Mouse (Mus musculus) MEL (cell line): ENCODE data around the gene Lamb3. TPM values are rescaled to one million over a fixed set of nuclear protein-coding genes. Genes with fewer than 3 reads are reported as not detected.

Experiments used
- DNase-seq: peaks from one replicate; pipeline ENCODE4 v3.0.0; 2011; ENCODE audit warnings: low read depth, low spot score
- H3K27ac ChIP-seq: 2 replicates; pipeline ENCODE4 v1.5.1; 2012; ENCODE audit warnings: low read depth, mild to moderate bottlenecking, control low read depth, low read length, moderate library complexity; ENCODE audit not compliant: control insufficient read depth
- H3K27me3 ChIP-seq, 2 experiments: fragments of 150-350 bp in 1 of 2; sonication (generic) in 1 of 2; 2 replicates each; pipeline ENCODE4 v1.6.1; 2012; ENCODE audit warnings: low read length in 2 of 2, mild to moderate bottlenecking in 2 of 2, improper control_type of control experiment in 1 of 2, moderate library complexity in 1 of 2; ENCODE audit not compliant: insufficient read depth in 2 of 2, control insufficient read depth in 1 of 2
- H3K36me3 ChIP-seq, 2 experiments: 2 replicates each; pipeline ENCODE4 v1.6.1; 2012 to 2014; ENCODE audit warnings: low read length in 2 of 2, improper control_type of control experiment in 1 of 2, inconsistent platforms in 1 of 2, mild to moderate bottlenecking in 1 of 2; ENCODE audit not compliant: insufficient read depth in 2 of 2, control insufficient read depth in 1 of 2
- H3K4me1 ChIP-seq, 2 experiments: fragments of 150-350 bp in 1 of 2; sonication (generic) in 1 of 2; 2 replicates each; pipeline ENCODE4 v1.6.1; 2012; ENCODE audit warnings: low read length in 2 of 2, improper control_type of control experiment in 1 of 2, mild to moderate bottlenecking in 1 of 2; ENCODE audit not compliant: insufficient read depth in 2 of 2, control insufficient read depth in 1 of 2
- H3K4me3 ChIP-seq, 2 experiments: fragments of 150-350 bp in 1 of 2; sonication (generic) in 1 of 2; 2 replicates each; pipeline ENCODE4 v1.5.1; 2012; ENCODE audit warnings: low read depth in 2 of 2, low read length in 2 of 2, mild to moderate bottlenecking in 2 of 2, moderate library complexity in 2 of 2, control low read depth in 1 of 2, improper control_type of control experiment in 1 of 2; ENCODE audit not compliant: control insufficient read depth in 1 of 2, insufficient read depth in 1 of 2
- H3K79me2 ChIP-seq: 2 replicates; pipeline ENCODE4 v1.6.1; 2012; ENCODE audit warnings: mild to moderate bottlenecking, low read length, moderate library complexity; ENCODE audit not compliant: control insufficient read depth, poor library complexity, insufficient read depth
- H3K9ac ChIP-seq: 2 replicates; pipeline ENCODE4 v1.6.1; 2012; ENCODE audit warnings: low read depth, mild to moderate bottlenecking, control low read depth, low read length, moderate library complexity; ENCODE audit not compliant: control insufficient read depth, poor library complexity, severe bottlenecking
- H3K9me3 ChIP-seq: fragments of 150-350 bp; sonication (generic); replicated peaks from 2 replicates; pipeline ENCODE4 v1.6.1; 2012; ENCODE audit warnings: mild to moderate bottlenecking, low read length, improper control_type of control experiment, moderate library complexity; ENCODE audit not compliant: insufficient read depth
- CHD1 ChIP-seq: IDR thresholded peaks from 2 replicates; pipeline ENCODE4 v1.6.1; 2012; ENCODE audit warnings: low read depth, mild to moderate bottlenecking, inconsistent platforms, low read length, improper control_type of control experiment
- CHD2 ChIP-seq: IDR thresholded peaks from 2 replicates; pipeline ENCODE4 v1.6.1; 2011; ENCODE audit warnings: low read length, improper control_type of control experiment
- E2F4 ChIP-seq: IDR thresholded peaks from 2 replicates; pipeline ENCODE4 v1.6.1; 2011; ENCODE audit warnings: low read depth, low read length, improper control_type of control experiment, borderline replicate concordance
- ELF1 ChIP-seq: IDR thresholded peaks from 2 replicates; pipeline ENCODE4 v1.6.1; 2014; ENCODE audit warnings: low read depth, mild to moderate bottlenecking, inconsistent platforms, low read length, improper control_type of control experiment, moderate library complexity
- EP300 ChIP-seq, 2 experiments: IDR thresholded peaks; 2 replicates each; pipeline ENCODE4 v1.6.1; 2011; ENCODE audit warnings: improper control_type of control experiment in 2 of 2, low read length in 2 of 2, low read depth in 1 of 2, mild to moderate bottlenecking in 1 of 2
- GABPA ChIP-seq: IDR thresholded peaks from 2 replicates; pipeline ENCODE4 v1.6.1; 2012; ENCODE audit warnings: low read depth, mild to moderate bottlenecking, inconsistent platforms, low read length, improper control_type of control experiment, moderate library complexity
- GATA1 ChIP-seq: IDR thresholded peaks from 2 replicates; pipeline ENCODE4 v1.6.1; 2011; ENCODE audit warnings: low read depth, low read length, improper control_type of control experiment
- JUND ChIP-seq: IDR thresholded peaks from 2 replicates; pipeline ENCODE4 v1.6.1; 2011; ENCODE audit warnings: low read depth, mild to moderate bottlenecking, improper control_type of control experiment, low read length
- KAT2A ChIP-seq: conservative IDR thresholded peaks from 2 replicates; pipeline ENCODE4 v1.6.1; 2012; ENCODE audit warnings: low read depth, low read length, improper control_type of control experiment, inconsistent platforms
- MAFK ChIP-seq: IDR thresholded peaks from 2 replicates; pipeline ENCODE4 v1.6.1; 2011; ENCODE audit warnings: low read depth, mild to moderate bottlenecking, low read length, improper control_type of control experiment, borderline replicate concordance
- MAX ChIP-seq: IDR thresholded peaks from 2 replicates; pipeline ENCODE4 v1.6.1; 2011; ENCODE audit warnings: low read length, improper control_type of control experiment
- MXI1 ChIP-seq: IDR thresholded peaks from 2 replicates; pipeline ENCODE4 v1.6.1; 2011; ENCODE audit warnings: mild to moderate bottlenecking, low read depth, low read length, improper control_type of control experiment
- MYB ChIP-seq: IDR thresholded peaks from 2 replicates; pipeline ENCODE4 v1.6.1; 2011; ENCODE audit warnings: mild to moderate bottlenecking, low read depth, low read length, improper control_type of control experiment
- POLR2AphosphoS5 ChIP-seq: IDR thresholded peaks from 2 replicates; pipeline ENCODE4 v1.6.1; 2012; ENCODE audit warnings: low read depth, borderline replicate concordance, mild to moderate bottlenecking, inconsistent platforms, low read length, moderate library complexity, mixed read lengths
- RCOR1 ChIP-seq: IDR thresholded peaks from 2 replicates; pipeline ENCODE4 v1.6.1; 2012; ENCODE audit warnings: low read depth, mild to moderate bottlenecking, inconsistent platforms, low read length, improper control_type of control experiment
- SMC3 ChIP-seq: IDR thresholded peaks from 2 replicates; pipeline ENCODE4 v1.6.1; 2011; ENCODE audit warnings: low read depth, low read length, improper control_type of control experiment
- TAL1 ChIP-seq: IDR thresholded peaks from 2 replicates; pipeline ENCODE4 v1.6.1; 2012; ENCODE audit warnings: mild to moderate bottlenecking, inconsistent platforms, low read length, moderate library complexity, mixed read lengths
- TCF12 ChIP-seq: IDR thresholded peaks from 2 replicates; pipeline ENCODE4 v1.6.1; 2014; ENCODE audit warnings: low read depth, mild to moderate bottlenecking, inconsistent platforms, low read length, improper control_type of control experiment, moderate library complexity
- USF1 ChIP-seq: IDR thresholded peaks from 2 replicates; pipeline ENCODE4 v1.6.1; 2014; ENCODE audit warnings: low read depth, mild to moderate bottlenecking, inconsistent platforms, low read length, improper control_type of control experiment, moderate library complexity
- USF2 ChIP-seq, 2 experiments: IDR thresholded peaks; 2 replicates each; pipeline ENCODE4 v1.6.1; 2011 to 2012; ENCODE audit warnings: improper control_type of control experiment in 2 of 2, low read length in 2 of 2, borderline replicate concordance in 1 of 2, inconsistent platforms in 1 of 2, low read depth in 1 of 2, mild to moderate bottlenecking in 1 of 2; ENCODE audit not compliant: insufficient read depth in 1 of 2
- ZKSCAN1 ChIP-seq: IDR thresholded peaks from 2 replicates; pipeline ENCODE4 v1.6.1; 2012; ENCODE audit warnings: low read depth, mild to moderate bottlenecking, inconsistent platforms, low read length, improper control_type of control experiment, moderate library complexity
- ZMIZ1 ChIP-seq: IDR thresholded peaks from 2 replicates; pipeline ENCODE4 v1.6.1; 2012; ENCODE audit warnings: low read depth, mild to moderate bottlenecking, inconsistent platforms, low read length, improper control_type of control experiment, moderate library complexity
- polyA plus RNA-seq, 2 experiments: library from polyadenylated mRNA; stranded (reverse) in 1 of 2; unstranded in 1 of 2; fragments of >175 nt in 1 of 2; fragments of >200 nt in 1 of 2; gene quantifications; 2 replicates each; pipeline versions ENCODE4 v1.2.1 to v1.2.4; 2012; ENCODE audit warnings: low replicate concordance in 2 of 2, low read depth in 1 of 2; ENCODE audit not compliant: insufficient read length in 2 of 2, insufficient read depth in 1 of 2, missing spikeins in 1 of 2
- total RNA-seq: library from RNA; depleted of rRNA; stranded (reverse); fragments of 300-350 nt; gene quantifications from 2 replicates; pipeline ENCODE4 v1.2.3, GENCODE M21; 2012

The Lamb3 gene
- total and polyA plus RNA-seq, 3 experiments, result 0.03 to 0.35 TPM; not detected in 1

DNA sequence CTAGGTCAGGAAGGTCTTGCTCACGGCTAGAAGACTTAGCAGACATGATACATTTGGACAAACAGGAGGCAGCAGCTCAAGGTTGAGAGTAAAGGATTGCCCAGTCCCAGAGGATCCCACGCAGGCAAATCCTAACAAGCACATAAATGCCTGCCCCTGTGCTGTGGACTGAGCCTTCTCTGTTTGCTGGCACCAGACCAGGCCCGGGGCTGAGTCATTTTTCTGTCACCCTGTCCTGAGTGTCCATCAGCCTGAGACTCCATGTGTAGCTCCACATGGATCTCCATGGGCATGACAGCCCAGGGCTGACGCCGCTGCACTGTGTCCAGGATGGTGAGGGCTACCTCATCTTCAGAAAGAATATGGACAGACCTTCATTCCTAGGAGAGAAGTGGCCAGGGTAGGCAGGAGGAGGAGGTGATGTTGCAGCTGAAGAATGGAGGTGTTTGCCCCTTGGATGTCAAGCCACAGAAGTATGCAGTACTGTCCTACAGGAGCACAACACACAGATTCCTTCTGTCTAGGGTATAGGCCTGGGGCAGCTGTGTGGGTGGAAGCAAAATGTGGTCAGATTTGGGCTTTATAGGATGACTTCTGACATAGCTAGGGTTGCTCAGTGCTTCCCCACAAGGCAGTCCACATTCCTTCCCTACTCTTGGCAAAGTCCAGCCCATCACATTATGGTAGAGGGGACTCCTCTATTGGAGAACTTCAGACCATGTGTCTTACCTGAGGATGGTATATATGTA lies 134.9 kb downstream of the Lamb3 start:
- Histone ChIP-seq H3K27me3 (no peaks in the 10 kb centered on the region), H3K4me1 (no peaks in the 10 kb centered on the region), H3K9ac (no peak overlapping the region), H3K36me3 (no peaks in the 10 kb centered on the region)
- TF ChIP-seq EP300 (IDR thresholded peaks at IDR 0.05; ENCODE audit: low read depth in 1 of 2, low read length in 2 of 2), result no peak
- TF ChIP-seq USF2 (IDR thresholded peaks at IDR 0.05; ENCODE audit: borderline replicate concordance in 1 of 2, insufficient read depth in 1 of 2, low read depth in 1 of 2, low read length in 2 of 2), result no peak
- TF ChIP-seq MYB, result no peak
- TF ChIP-seq SMC3, result no peak
- no peak for TF ChIP-seq ELF1
- no peak for TF ChIP-seq MXI1
- no peak for TF ChIP-seq CHD2
- no peak for TF ChIP-seq JUND
- no peak for TF ChIP-seq CHD1
- no peak for TF ChIP-seq USF1
- TF ChIP-seq ZMIZ1, result no peak
- TF ChIP-seq GABPA, result no peak
- TF ChIP-seq ZKSCAN1, result no peak
- TF ChIP-seq E2F4, result no peak
- no peak for TF ChIP-seq MAX
- no peak for TF ChIP-seq MAFK
- no peak for TF ChIP-seq TAL1
- no peak for TF ChIP-seq RCOR1
- no peak for TF ChIP-seq KAT2A
- TF ChIP-seq, all 39 proteins: peak for 0
- Histone ChIP-seq H3K27ac (no peak overlapping the region), H3K4me3 (no peak overlapping the region), H3K79me2 (no peaks in the 10 kb centered on the region), H3K9me3 (no peaks in the 10 kb centered on the region)
- DNase-seq, result no peak

- no peak overlapping the region for H3K9ac ChIP-seq
- TF ChIP-seq POLR2AphosphoS5 (no peak), GATA1 (no peak), TCF12 (no peak)
- TF ChIP-seq, all 39 proteins: peak for 0
- no peaks in the 10 kb centered on the region for H3K36me3 ChIP-seq
- no peaks in the 10 kb centered on the region for H3K79me2 ChIP-seq
- no peaks in the 10 kb centered on the region for H3K27me3 ChIP-seq
- no peak overlapping the region for H3K4me3 ChIP-seq
- H3K27ac ChIP-seq, result no peak overlapping the region
- no peak for DNase-seq
- H3K4me1 ChIP-seq, result no peaks in the 10 kb centered on the region
- no peaks in the 10 kb centered on the region for H3K9me3 ChIP-seq
Observed at GRCm38 (mm10) chr1:193343853-193344252, 136.4 kb downstream of the Lamb3 start.
